Mouse (Mus musculus): ENCODE measurements at regions not wholly inside any gene's neighbourhood (a gene's known extent, or its start where the extent isn't known, plus 50 kb on each side); places are given as distances from the start of the nearest gene placed in this dataset.

GRCm38 (mm10) chr16:63030399-63030798 is 176.3 kb downstream of the Pros1 start:
- TF ChIP-seq CTCF (IDR thresholded peaks at IDR 0.05; ENCODE audit: borderline replicate concordance, insufficient read depth, low read length) (no peak), POLR2A (IDR thresholded peaks at IDR 0.05; ENCODE audit: low read depth, low read length) (no peak)
